Mouse (Mus musculus) liver, adult (tissue): ENCODE measurements around the gene Siglech.

Experiments used
- GATA4 ChIP-seq: IDR thresholded peaks from 2 replicates; pipeline ENCODE4 v1.6.1; 2014; ENCODE audit warnings: mild to moderate bottlenecking, low read length; ENCODE audit not compliant: insufficient replicate concordance

The Siglech gene

DNA sequence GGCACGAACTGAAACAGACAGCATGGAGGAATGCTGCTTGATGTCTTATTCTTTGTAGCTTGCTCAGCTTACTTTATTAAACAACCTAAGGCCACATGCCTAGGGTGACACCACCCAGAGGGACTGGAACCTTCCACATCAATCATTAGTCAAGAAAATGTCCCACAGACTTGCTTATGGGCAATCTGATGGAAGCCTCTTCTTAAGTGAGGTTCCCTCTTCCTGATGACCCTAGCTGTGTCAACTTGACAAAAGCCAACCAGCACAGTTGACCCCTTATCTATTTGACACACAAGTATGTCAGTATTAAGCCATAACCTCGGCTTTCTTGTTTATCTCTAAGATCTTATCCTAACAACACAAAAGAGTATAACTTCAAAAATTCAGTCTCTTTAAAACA is 42.0 kb downstream of the Siglech start:
- no peak for TF ChIP-seq GATA4

DNA sequence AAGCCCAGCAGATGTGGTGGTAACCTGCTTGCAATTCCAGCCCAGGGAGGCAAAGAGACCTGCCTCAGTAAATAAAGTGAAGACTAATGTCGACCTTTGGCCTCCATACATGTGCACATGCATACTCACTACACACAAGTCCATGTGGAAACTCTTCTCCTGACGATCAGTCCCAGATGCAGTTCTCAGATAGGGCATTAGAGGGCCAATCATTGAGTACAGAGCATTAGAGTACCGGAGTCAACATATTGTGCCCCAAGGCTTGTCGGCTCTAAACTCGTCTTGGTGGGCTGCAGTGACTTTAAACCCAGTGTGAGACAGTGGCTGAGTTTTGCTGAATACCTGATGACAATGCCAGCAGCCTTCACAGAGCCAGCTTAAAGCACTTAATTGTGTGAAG is 56.5 kb downstream of the Siglech start:
- no peak for TF ChIP-seq GATA4

DNA sequence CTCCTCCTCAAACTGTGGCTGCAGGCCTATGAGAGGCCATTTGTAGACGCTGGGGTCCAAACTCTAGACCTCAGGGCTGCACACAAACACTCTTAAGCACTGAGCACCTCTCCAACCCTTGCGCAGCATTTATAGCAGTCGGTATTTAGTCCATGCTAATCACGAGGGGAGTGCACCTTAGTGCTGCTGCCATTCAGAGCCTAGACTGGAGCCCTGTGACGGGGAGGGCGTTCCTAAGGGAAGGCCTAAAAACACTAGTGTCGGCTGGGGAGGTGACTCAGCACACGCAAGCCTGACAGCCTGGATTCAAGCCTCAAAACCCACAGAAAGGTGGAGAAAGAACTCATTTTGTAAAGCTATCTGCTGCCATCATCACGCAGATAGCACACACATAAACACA is 59.6 kb downstream of the Siglech start:
- no peak for TF ChIP-seq GATA4
